Mouse (Mus musculus) lung, postnatal 0 days (tissue): ENCODE measurements around the gene Abcc12.

Experiments
- CTCF ChIP-seq: IDR thresholded peaks from 2 replicates; pipeline ENCODE4 v1.5.1; 2016; ENCODE audit warnings: antibody characterized with exemption, mild to moderate bottlenecking
- EP300 ChIP-seq: IDR thresholded peaks from 2 replicates; pipeline ENCODE4 v1.6.1; 2016; ENCODE audit warnings: antibody characterized with exemption, mild to moderate bottlenecking, control low read depth

DNA sequence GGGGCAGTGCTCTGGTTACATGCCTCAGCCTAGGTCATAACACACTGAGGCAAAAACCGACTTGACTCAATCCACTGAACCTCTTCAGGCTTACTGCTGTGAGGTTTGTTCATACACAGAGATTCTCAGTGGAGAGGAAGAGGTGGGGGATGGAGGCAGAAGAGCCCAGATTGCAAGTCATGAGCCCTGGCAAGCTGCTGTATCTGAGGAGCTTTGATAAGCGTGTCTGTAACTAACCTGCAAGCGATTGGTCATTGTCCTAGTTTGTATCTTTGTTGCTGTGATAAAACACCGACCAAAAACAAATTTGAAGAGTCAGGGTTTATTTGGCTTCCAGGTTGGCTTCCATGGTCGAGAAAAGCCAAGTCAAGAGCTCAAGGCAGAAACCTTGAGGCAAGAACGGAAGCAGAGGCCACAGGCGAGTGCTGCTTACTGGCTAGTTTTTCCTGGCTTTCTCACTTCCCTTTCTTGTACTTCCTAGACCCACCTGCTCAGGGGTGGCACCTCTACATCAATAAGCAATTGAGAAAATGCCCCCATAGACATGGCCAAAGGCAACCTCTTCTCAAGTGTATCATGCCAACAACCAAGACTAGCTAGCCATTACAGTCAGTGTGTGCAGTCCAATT lies 37.4 kb upstream of the Abcc12 start:
- no peak for TF ChIP-seq EP300
- no peak for TF ChIP-seq CTCF
